Mouse (Mus musculus) embryo, embryonic 11 days (tissue): ENCODE measurements around the gene Lnpk.

Experiments used
- DNase-seq: peaks from one replicate; pipeline ENCODE4 v3.0.0-alpha.2; 2015

Gene Lnpk

DNA sequence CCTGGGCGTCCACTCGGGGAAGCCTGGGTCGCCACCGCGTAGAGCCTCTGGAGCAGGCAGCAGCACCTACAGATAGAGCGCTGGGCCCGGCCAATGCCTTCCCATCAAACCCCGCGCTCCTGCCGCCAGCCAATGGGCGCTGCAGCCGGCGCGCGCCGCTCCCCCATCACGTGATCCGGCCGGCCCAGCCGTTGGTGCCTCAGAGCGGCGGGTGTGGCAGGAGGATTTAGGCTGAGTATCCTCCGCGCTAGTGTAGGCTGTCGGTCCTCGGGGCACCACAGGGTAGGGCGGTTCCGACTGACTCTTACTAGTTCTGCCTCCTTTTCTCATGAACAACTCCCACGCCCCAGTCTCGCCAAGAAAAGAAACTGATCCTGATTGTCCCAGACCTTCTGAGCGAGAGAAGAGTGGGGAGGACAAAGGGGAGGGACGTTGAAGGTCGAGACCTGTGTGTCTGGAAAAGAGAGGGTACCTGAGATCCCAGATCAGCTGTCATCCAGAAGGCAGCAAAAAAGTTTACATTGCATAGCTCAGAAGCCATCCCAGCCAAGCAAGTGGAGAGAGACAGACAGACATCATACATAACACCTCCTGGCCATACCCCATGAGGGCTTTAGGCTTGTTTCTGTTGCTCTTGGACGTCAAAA, at the start of gene Lnpk:
Gene Lnpk (minus strand): TSS at position 593 of the 647 bp plus-strand sequence.
- peak; percentile 96 for DNase-seq

DNA sequence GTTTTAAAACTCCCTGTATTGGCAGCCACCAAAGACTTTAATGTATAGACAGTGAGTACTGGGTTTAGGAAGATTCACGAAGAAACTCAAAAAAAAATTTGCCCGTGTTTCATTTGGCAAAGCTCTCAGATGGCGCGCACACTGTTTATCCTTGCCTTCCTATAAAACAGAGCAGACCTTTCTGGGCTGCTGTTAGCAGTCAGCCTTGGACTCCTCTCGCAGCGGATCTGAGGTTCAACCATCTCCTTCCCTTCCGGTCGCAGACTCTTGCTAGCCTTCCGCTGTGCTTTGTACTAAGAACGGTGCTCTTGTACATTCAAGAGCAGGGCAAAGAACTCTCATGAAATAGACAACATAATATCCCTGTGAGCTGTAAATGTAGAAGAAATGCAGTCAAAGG, 41.1 kb upstream of the Lnpk start:
- DNase-seq, result peak; percentile 10

DNA sequence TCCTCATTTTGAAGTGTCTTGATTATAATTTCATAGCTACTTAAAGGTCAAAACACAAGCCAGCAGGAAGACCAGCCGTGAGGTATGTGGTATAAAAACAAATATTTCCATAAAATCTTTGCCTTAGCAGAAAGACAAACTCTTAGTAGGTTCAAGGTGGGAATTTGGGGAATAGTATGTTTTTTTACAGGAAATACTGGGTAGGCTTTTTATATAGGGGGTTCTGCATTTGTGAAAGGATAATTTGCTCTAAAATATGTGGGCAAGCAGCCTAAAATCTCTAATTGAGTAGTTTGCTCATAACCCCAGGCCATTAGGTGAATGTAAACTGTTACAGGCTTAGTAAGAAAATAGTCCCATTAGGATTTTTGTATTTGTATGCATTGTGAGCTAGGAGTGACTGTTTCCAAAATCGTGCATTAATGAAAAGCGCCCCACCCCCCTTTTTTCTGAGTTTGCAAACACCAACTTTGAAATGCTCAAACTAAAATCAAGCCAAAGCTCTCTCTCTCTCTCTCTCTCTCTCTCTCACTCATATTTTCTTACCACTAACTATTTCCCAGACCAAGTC, 40.5 kb upstream of the Lnpk start:
- no peak for DNase-seq

DNA sequence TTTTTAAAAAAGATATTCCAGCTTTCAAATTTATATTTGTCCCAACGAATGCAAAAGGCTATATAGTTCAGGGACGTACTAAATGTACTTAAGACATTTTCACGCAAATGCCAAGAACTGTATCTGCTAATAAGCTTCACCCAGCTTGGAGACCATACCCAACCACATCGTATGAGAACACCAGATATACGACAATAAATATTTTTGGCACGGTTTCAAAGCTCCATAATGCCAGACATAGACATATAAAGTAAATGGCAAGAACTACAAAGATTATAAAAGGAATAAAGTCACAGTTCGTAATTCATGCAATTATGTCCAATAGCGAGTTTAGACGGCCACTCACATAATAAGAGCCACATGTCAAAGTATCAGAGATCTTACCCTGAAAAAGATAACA, 38.5 kb upstream of the Lnpk start:
- DNase-seq, result no peak

DNA sequence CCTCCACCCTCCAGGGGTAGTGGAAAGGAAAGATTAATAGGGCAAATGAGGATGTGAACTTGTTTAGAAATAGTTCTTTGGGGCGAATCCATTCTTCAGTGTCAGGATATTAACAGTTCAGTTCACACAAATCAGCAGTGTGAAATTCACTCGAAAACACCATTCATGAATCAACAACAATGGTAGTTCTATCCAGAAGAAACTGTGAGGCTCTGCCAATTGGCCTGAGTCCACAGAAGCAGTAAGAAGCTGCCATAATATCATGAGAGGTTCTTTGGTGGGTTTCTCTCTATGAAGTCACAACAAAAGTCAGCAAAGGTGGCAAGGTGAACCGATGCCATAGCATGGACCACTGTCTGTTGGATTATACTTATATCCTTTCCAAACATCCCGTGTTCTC, 32.2 kb upstream of the Lnpk start:
- DNase-seq, result no peak

DNA sequence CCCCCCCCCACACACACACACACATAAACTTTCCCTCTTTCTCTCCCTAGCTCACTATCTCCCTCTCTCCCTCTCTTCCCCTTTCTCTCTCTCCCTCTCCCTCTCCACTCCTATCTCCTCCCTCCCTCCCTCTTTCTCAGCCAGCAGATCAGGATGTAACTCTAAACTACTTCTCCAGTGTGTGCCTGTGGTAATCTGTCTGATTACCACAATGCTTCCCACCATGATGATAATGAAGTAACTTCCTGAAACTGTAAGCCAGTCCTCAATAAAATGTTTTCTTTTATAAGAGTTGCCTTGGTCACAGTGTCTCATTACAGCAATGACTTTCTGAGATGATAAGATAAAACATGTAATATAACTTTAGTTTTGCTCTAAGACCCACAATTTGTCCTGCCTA, 30.1 kb upstream of the Lnpk start:
- DNase-seq, result no peak

DNA sequence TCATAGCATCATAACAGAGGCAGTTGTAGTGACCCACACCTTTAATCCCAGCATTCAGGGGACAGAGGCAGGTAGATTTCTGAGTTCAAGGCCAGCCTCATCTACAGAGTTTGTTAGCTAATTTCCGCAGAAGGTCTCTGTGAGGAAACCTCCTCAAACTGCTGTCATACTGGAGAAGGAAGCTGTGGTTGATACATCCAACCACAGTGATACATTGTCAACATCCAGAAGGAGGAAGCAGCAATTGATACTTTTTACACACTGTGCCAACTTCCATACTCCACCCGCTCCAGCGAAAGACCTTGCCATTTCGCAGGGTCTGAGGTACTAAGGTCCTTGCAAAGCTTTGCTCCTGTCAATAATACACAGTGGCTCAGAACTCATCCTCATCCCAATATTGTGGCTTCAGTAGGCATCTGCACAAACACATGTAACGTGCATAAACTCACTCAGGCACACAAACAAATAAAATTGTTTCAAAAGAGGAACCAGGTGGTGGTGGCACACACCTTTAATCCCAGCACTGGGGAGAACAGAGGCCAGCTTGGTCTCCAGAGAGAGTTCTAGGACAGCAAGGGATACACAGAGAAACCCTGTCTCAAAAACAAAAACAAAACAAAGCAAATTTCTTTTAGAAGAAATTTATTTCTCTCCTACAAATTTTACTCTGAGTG, 27.0 kb upstream of the Lnpk start:
- DNase-seq, result no peak

DNA sequence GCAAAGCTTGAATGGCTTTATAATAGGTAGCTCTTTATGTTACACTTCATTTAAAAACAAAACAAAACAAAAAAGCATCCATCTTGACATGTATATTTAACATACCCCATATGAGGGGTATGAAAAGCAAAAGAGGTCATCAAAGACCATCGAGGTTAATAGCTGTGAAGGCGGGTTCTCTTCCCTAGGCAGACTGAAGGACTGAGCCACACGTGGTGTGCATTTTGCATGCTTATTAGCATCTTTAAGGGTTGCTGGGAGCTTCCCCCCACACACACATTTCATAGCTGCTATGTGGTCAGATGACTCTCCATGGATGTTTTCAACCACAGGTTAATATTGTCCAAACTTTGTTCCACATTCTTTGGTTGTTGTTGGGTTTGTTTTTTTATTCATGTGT, 24.8 kb upstream of the Lnpk start:
- DNase-seq, result peak; percentile 43

DNA sequence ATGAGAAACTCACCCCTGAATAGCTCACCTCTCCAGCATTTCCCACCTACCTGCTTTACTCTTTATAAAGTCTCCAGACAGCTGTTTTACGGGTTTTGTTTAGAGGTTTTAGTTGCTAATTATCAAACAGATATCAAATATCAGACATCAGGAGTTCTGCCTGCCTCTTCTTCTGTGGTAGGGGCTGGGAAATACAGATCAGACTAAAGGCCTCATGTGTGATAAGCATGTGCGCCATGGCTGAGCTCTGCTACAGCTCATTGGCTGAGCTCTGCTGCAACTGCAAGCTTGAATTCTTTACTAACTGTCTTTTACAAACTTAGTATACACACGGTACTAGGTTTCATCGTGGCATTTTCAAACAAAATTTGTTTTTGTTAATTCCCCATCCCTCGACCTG, 23.2 kb upstream of the Lnpk start:
- no peak for DNase-seq

DNA sequence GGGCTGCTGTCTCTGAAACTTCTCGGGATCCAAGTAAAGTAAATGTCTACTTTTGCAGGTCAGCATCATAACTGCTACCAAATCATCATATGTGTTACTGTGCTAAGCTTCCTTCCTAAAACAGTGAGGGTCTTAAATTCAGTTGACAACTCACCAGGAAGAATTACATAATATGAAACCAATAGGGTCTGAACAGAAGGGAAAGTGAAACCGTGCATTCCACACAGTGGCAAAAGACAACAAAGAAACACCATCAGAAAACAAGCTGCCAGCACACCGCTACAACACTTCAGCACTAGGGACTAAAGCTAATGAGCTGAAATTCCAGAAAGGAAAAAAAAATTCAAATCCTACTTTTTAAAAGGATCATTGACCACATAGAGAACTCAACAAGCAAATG, 17.9 kb upstream of the Lnpk start:
- no peak for DNase-seq

DNA sequence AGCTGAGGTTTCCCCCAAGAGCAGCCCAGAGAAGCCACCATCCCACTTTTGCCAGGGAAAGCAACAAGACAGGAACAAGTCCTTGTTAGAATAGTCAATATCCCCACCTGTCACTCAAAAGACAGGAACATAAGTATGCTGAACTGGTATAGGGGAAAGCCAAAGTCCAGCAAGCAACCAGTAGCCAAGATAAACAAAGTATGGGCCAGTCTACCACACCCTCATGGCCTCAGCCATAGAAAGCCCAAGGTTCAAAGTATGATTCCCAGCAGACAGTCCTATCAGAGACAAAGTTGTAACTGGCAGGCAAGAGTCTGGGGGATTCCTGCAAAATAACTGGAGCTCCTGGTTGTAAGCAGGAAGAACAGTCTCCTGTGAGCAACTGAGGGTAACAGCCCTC, 16.9 kb upstream of the Lnpk start:
- no peak for DNase-seq

DNA sequence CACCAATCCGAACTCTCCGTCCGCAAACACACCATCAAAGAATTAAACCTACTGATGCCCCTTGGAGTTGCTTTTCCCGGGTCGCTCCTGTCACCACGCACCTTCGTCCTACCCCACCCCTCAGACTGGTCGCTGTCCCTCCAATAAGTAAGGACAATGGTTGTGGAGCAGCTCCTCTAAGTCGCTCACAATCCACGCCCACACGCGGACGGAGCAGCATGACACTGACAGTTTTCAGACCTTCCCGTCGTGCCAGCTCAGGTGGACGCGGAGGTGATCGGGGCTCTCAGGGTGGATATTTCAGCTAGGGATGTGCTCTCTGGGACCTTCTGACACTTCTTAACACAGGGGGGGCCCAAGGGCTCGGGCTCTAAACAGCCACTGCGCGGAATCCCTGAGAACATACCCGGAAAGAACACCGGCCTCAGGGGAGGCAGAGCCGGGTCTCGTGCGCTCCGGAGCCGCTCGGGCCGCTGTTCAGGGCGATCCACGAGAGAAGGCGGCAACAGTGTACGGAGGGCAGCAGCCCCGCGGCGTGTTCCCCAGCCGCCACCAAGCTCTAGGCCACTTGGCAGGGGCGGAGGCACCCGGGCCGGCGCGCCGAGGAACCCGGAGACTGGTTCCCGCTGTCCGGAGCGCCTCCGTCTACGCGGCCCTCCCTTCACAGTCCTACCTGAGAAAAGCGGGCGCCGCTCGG, 941 bp downstream of the Lnpk start:
- DNase-seq, result peak; percentile 55

DNA sequence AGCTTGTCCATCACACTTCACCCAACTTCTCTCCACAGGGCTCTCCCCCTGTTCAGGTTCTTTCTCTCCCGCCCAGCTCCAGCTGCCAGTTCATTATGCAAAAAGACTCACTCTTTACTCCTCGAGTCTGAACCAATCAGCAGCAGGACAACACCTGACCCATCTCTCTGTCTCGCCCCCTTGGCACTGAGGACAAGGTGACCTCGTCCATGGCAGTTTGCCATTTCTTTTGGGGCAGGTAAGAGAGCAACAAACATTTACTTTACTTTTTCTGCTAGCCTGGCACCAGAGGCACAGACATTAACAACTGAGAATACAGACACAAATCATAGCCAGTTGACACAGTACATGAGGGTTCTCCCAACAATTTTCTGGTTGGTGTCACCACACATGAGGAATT, 8.8 kb downstream of the Lnpk start:
- no peak for DNase-seq

DNA sequence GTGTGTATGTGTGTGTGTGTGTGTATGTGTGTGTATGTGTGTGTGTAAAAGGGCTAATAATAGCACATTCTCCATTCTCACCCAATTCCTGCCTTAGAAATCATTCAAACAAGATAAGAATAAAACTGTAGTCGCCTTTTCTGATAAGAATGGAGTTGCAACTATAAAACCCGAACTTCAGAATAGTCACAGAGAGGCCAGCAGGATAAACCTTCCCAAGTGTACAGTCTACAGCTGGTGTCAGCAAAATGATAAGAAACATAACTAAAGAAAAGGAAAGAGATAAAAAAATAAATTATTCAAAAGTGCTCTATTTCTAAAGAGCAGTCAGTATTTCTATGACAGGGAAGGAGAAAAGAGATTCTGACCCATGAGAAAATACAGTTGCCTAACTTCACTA, 19.4 kb downstream of the Lnpk start:
- DNase-seq, result no peak

DNA sequence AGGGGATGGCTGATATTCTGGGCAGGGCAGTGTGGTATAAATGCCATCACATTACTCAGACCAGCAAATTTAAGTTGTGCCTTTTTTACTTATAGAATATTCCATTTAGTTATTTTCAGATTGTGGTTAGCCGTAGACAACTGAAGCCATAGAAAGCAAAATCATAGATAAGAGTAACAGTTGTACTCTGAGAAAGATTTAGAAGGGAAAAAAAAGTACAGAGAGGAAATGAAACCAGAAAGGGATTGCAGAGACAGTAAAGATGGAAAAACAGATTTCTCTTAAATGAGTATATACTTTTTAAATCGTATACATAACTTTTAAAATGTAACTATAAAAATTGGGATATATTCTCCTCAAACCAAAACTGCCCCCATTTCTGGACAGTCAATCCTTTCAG, 20.1 kb downstream of the Lnpk start:
- DNase-seq, result no peak

DNA sequence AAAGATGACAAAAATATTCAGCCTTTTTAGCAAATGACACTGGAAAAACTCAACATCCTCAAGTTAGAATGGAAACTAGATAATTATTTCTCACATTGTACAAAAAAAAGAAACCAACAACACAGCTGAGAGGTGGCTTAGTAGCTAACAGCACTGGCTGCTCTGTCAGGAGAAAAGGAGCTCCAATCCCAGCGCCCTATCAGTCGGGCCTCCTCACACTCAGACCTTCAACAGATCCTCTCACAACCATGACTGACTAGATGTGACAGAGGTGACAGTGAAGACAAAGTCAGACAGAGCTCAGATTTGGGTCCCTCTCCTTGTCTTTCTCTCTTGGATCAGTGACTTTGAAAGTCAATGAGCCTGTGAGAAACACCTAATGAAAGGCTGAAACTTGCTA, 21.8 kb downstream of the Lnpk start:
- no peak for DNase-seq

DNA sequence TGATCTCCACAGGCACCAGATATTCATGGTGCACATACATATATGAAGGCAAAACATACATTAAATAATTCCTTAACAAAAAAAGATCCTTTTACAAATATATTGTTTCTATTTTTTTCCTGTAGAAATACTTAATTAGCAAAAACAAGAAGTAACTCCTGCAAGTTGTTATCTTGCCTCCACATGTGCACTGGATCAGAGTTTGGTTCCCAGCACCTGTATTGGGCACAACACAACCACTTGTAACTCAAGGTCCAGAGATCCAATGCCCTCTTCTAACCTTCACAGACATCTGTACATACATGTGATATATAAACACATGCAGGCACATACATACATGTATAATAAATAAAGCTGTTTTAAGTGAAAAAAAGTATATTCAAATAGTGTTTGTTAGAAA, 27.3 kb downstream of the Lnpk start:
- no peak for DNase-seq

DNA sequence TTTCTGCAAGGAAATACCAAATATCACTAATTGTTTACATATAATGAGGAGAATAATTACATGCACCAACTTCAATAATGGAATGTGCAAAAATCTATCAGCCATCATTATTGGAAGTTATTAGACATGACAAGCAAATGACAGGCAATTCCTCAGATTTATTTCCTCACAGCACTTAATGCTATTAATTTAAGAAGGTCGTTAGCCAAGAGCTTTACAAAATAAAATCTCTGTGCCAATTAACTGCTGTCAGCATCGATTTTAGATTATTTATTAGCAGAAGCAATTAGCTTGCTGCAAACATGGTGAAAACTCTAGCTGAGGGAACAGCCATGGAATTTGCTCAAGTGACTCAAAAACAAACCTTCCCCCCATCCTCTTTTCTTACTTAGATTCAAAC, 30.9 kb downstream of the Lnpk start:
- DNase-seq, result no peak

DNA sequence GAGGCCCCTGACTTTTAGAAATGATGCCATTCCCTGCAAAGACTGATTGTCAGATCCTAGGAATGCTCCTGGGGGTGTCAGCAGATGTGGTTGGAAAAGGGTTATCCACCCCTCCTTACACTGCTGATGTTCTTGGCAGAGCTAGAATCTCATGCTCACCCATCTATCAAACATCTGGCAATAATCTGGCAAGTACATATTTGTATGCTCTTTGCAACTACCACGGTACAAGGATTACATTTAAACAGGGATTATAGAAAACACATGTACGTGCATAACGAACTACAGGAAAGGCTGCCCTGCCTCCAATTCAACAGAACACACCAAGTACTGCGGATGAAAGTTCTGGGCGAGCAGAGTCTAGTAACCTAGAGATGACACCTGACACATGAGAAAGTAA, 70.9 kb downstream of the Lnpk start:
- no peak for DNase-seq

DNA sequence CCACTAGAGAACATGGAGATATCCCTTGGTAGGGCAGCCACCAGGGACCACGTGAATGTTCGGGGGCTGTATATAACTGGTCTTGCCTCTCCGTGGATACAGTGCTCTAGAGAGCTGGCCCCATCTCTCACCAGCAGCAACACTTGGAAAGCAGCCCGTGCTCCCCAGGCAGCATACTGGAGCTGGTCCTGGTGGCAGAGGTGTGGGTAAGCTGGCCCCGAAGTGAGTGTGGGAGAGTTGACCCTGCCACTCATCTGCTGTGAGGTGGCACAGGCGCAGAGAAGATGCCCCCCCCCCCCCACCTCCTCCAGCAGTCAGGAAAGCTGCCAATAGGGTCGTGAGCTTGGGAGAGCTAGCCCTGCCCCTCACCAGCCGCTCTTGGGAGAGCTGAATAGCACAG, 72.8 kb downstream of the Lnpk start:
- DNase-seq, result no peak

DNA sequence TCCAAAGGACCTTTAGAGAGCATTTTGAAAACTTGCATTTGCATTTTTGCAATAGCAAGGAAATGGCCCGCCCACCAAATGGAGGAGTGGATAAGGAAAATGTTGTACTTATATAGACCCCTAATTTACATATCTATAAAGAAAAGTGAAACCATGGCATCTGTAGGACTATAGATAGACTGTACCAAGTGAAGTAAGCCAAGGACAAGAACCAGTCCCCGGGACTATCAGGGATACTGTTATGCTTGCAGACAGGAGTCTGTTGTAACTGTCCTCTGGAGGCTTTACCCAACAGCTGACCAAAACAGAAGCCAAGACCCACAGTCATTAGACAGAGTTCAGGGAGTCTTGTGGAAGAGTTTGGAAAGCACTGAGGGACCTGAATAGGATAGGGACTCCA, 78.9 kb downstream of the Lnpk start:
- no peak for DNase-seq

DNA sequence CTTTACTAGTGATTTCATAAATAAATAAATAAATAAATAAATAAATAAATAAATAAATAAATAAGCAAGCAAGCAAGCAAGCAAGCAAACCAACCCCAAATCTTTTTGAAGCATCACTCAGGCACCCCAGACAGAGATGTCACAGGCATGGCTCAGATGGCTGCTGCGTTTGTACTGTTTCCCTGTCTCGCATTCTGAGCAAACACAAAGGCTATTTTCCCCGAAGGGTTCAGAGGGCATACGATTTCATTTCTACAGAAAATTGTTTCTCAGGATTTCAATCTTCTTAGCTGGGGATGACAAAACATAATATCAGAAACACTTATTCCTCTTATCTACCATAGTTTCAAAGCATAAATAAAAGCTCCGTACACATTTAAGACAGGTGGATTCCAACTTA, 81.4 kb downstream of the Lnpk start:
- DNase-seq, result no peak

DNA sequence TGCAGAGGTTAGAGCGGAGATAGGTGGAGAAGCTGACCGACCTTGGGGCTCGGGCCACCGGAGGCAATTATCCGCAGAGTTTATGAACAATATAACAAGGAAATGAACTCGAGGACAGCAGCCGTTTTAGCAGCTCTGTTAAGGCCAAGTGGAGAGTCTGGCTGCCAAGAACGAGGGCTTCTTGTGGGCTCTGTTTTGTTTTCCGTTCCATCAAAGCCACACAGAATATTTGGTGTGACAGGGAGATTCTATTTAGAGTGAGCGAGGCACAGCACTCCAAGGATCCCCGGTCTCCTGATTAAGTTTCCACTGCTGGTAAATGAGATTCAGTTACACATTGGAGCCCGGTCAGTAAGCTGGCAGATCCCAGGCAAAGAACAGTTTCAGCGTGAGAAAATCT, 87.8 kb downstream of the Lnpk start:
- no peak for DNase-seq

DNA sequence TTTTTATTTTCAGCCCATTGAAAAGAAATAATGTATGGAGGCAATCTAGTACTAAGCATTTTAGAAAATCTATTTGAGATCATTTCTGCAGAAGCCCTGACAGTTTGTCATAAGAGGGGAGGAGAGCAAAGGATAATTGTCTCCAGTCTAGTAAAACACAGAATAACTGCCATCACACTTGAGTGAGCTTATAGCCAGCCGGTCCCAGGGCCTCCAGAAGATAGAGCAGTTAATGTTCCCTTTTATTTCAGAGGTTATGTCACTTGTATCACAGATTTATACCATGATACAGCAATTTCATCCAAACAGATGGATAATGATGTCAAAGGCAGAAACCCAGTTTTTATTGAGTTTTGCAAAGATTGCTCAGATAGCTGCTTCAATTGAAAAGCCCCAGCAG, 89.0 kb downstream of the Lnpk start:
- no peak for DNase-seq
